Mouse (Mus musculus) 3T3-L1 (cell line): Measurements from ENCODE around the gene Slc22a7.
A peak's percentile ranks its signal among the peaks of the same experiment; 100 is the strongest.

Experiments
- DNase-seq: peaks from one replicate; pipeline ENCODE4 v3.0.0-alpha.2; 2015; ENCODE audit warnings: low read depth, low spot score

The Slc22a7 gene

DNA sequence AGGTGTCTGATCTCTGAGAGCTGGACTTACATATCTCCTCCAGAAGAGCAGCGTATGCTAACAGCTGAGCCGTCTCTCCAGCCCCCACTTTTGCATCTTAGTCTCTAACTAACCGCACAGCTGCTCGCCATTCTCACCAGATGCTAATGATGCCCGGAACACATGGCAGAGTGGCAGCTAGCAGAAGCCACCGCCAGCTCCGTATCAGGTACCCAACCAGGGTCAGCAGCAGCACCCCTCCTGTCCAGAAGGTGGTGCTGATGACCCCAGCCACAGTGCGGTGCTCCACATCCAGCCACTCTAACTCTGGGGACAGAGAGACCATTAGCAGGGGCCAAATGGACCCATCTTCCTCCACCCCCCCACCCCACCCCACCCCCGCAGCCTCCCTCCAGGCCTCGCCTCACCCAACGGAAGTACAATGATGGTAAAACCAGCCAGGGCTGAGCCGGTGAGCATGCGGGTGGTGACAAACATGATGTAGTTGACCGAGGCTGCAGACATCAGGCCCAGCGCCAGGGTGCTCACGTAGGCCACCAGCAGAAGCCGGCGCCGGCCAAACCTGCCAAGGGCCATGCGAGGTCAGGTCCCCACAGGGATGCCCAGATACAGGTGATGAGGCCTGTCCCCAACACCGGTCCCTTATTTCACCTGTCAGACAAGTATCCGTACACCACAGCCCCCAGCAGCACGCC is 1.4 kb downstream of the Slc22a7 start:
- no peak for DNase-seq

DNA sequence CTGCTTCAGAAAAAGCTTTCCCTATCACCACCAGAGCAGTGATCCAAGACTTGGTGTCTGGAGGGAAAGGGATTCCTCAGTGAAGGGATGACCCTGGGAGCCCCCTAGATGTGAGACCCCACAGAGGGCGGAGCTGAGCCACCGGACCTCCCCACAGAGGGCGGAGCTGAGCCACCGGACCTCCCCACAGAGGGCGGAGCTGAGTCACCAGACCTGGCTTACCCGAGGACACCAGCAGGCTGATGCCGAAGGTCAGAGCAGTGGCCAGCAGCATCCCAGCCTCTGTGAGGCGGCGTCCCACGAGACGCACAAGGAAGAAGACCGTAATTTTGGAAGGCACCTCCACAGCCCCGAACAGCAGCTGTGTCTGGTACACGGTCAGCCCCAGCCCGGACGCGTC is 4.6 kb downstream of the Slc22a7 start:
- no peak for DNase-seq

DNA sequence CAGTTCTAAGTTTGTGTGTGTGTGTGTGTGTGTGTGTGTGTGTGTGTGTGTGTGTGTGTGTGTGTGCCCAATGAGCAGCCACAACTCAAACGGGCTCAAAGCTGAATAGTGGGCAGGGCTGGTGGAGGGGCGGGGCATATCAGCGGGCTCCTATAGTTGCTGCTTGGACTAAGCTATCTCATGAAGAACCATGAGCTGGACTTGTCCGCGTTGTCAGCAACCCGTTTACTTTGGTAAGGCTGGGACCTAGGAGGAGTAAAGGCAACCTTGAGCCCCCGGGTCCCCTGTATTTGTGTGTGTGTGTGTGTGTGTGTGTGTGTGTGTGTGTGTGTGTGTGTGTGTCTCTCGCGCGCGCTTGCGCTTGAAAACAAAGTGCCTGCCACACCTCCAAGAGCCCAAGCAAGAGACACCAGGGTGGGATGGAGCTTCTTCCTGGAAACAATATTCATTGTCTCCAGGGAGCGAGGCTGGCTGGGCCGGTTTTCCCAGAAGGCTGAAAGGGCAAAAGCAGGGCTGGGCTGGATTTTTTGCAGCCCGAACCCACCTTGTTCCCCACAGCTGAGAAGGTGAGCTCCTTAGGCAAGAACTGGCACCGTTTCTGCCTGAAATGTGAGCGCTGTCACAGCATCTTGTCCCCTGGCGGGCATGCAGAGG is 9.4 kb downstream of the Slc22a7 start, which contains the start of gene Crip3:
TSS of gene Crip3 (plus strand) at position 166 of the 654 bp plus-strand sequence.
- DNase-seq = no peak

DNA sequence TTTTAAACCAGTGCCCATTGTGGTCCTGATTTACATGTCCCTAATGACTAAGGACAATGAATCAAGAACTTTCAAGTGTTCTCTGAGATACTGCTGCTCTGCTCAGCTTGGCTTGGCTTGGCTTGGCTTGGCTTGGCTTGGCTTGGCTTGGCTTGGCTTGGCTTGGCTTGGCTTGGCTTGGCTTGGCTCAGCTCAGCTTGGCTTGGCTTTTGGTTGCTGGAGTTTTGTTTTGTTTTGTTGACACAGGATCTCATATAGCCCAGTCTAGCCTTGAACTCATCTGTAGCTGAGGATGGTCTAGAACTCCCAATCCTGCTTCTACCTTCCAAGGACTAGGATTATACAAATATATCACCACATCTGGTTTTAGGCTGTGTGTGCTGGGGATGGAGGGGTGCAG is 11.8 kb downstream of the Slc22a7 start:
- DNase-seq = no peak

- peak; percentile 20 for DNase-seq
These were observed 18.5 kb downstream of the Slc22a7 start for GRCm38 (mm10) chr17:46419717-46420116.

GRCm38 (mm10) chr17:46418628-46419027 is 19.6 kb downstream of the Slc22a7 start:
- DNase-seq = no peak

- DNase-seq = peak; percentile 30
These were observed 29.8 kb downstream of the Slc22a7 start for GRCm38 (mm10) chr17:46408478-46408877.

GRCm38 (mm10) chr17:46394631-46395030 is 43.6 kb downstream of the Slc22a7 start:
- no peak for DNase-seq

DNA sequence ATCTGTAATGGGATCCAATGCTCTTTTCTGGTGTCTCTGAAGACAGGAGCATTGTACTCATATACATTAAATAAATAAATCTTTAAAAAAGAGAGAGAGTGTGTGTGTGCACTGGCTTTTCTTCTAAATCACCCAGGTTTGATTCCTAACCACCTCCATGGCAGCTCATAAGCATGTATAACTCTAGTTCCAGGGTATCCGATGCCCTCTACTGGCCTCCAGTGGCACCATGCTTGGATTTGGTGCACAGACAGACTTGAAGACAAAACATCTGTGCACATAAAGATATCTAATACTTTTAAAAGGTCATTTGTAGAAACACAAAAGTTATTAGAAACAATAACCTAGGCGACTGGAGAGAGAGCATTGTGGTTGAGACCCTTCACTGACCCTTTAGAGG is 45.2 kb downstream of the Slc22a7 start:
- DNase-seq = peak; percentile 56

DNA sequence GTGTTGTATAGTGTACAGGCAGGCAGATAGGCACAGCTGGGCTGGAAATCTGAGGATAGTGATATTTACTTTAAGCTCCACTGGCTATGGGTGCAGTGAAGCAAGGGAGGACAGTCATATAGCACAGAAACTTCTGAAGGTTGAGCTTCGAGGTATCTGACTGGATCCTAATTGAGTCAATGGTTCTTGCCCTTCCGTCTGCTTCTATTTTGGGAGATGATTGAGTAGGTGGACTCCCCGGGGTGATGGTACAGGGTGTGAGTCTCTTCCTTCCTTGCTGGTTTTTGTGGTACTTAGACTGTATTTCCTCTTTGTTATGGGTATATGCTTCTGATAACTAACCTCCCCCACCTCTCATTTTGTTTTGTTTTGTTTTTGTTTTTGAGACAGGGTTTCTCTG is 50.1 kb downstream of the Slc22a7 start:
- DNase-seq = no peak

GRCm38 (mm10) chr17:46384061-46384801 is 54.0 kb downstream of the Slc22a7 start:
- peak; percentile 44 for DNase-seq

GRCm38 (mm10) chr17:46383294-46384060 is 54.8 kb downstream of the Slc22a7 start, which contains the start of gene Zfp318:
TSS of gene Zfp318 (plus strand) at chr17:46383731.
- peak; percentile 86 for DNase-seq
